Mouse (Mus musculus): ENCODE measurements around the gene Sytl4. TPM values are rescaled to one million over a fixed set of nuclear protein-coding genes. Genes with fewer than 3 reads are reported as not detected.

Sytl4 gene
- polyA plus RNA-seq, 1 experiment from 2014 or later = 2.3 TPM

GRCm38 (mm10) chrX:133921187-133921586 lies 60.4 kb downstream of the Sytl4 start:
- Histone ChIP-seq H3K4me2 (ENCODE audit: low read length) (no peak overlapping the region), H3K4me3 (replicated peaks; ENCODE audit: low read depth, low read length) (no peak overlapping the region), H3K27me3 (ENCODE audit: insufficient read depth, low read length) (no peaks in the 10 kb centered on the region), H3K9ac (ENCODE audit: low read depth, low read length) (no peak overlapping the region), H3K9me3 (replicated peaks; ENCODE audit: low read length) (no peaks in the 10 kb centered on the region), H3K36me3 (ENCODE audit: insufficient read depth, low read length) (no peaks in the 10 kb centered on the region), H3K27ac (no peak overlapping the region), H3K4me1 (replicated peaks; ENCODE audit: insufficient read depth, low read length) (no peaks in the 10 kb centered on the region)
- no peak for ATAC-seq (replicated peaks; ENCODE audit: low FRiP score, low read depth)
- WGBS = 76% methylated on average over 4 of the region's 4 CpGs
- TF ChIP-seq CTCF (IDR thresholded peaks at IDR 0.05; ENCODE audit: low read depth) = no peak
- no peak for DNase-seq (ENCODE audit: low spot score)

GRCm38 (mm10) chrX:133914219-133914618 lies 67.4 kb downstream of the Sytl4 start:
- H3K36me3 ChIP-seq (ENCODE audit: insufficient read depth, low read length) = no peaks in the 10 kb centered on the region
- WGBS = 42% methylated on average over 7 of the region's 7 CpGs
- H3K9me3 ChIP-seq (replicated peaks; ENCODE audit: low read length) = no peaks in the 10 kb centered on the region
- H3K27me3 ChIP-seq (ENCODE audit: insufficient read depth, low read length) = no peaks in the 10 kb centered on the region
- H3K4me2 ChIP-seq (ENCODE audit: low read length) = no peak overlapping the region
- no peak overlapping the region for H3K9ac ChIP-seq (ENCODE audit: low read depth, low read length)
- DNase-seq (ENCODE audit: low spot score) (peak; percentile 18), ATAC-seq (replicated peaks; ENCODE audit: low FRiP score, low read depth) (no peak)
- no peaks in the 10 kb centered on the region for H3K4me1 ChIP-seq (replicated peaks; ENCODE audit: insufficient read depth, low read length)
- H3K27ac ChIP-seq = no peak overlapping the region
- H3K4me3 ChIP-seq (replicated peaks; ENCODE audit: low read depth, low read length) = no peak overlapping the region
- no peak for TF ChIP-seq CTCF (IDR thresholded peaks at IDR 0.05; ENCODE audit: low read depth)

- no peak overlapping the region for H3K9ac ChIP-seq (ENCODE audit: low read depth, low read length)
- WGBS = 87% methylated on average over 3 of the region's 3 CpGs
- H3K27me3 ChIP-seq (ENCODE audit: insufficient read depth, low read length) = no peaks in the 10 kb centered on the region
- no peaks in the 10 kb centered on the region for H3K4me1 ChIP-seq (replicated peaks; ENCODE audit: insufficient read depth, low read length)
- DNase-seq (ENCODE audit: low spot score) (no peak), ATAC-seq (replicated peaks; ENCODE audit: low FRiP score, low read depth) (no peak)
- H3K4me2 ChIP-seq (ENCODE audit: low read length) = no peak overlapping the region
- no peak for TF ChIP-seq CTCF (IDR thresholded peaks at IDR 0.05; ENCODE audit: low read depth)
- no peak overlapping the region for H3K4me3 ChIP-seq (replicated peaks; ENCODE audit: low read depth, low read length)
- no peaks in the 10 kb centered on the region for H3K36me3 ChIP-seq (ENCODE audit: insufficient read depth, low read length)
- no peaks in the 10 kb centered on the region for H3K9me3 ChIP-seq (replicated peaks; ENCODE audit: low read length)
- no peak overlapping the region for H3K27ac ChIP-seq
Measured at GRCm38 (mm10) chrX:133913006-133913405, 68.6 kb downstream of the Sytl4 start.

GRCm38 (mm10) chrX:133911397-133912103 lies 70.1 kb downstream of the Sytl4 start:
- no peak overlapping the region for H3K27ac ChIP-seq
- no peak overlapping the region for H3K9ac ChIP-seq (ENCODE audit: low read depth, low read length)
- no peak overlapping the region for H3K4me2 ChIP-seq (ENCODE audit: low read length)
- ATAC-seq (replicated peaks; ENCODE audit: low FRiP score, low read depth) = no peak
- no peaks in the 10 kb centered on the region for H3K9me3 ChIP-seq (replicated peaks; ENCODE audit: low read length)
- WGBS = 60% methylated on average over 10 of the region's 10 CpGs
- no peaks in the 10 kb centered on the region for H3K4me1 ChIP-seq (replicated peaks; ENCODE audit: insufficient read depth, low read length)
- DNase-seq (ENCODE audit: low spot score) = peak; percentile 32
- no peaks in the 10 kb centered on the region for H3K36me3 ChIP-seq (ENCODE audit: insufficient read depth, low read length)
- no peak overlapping the region for H3K4me3 ChIP-seq (replicated peaks; ENCODE audit: low read depth, low read length)
- H3K27me3 ChIP-seq (ENCODE audit: insufficient read depth, low read length) = no peaks in the 10 kb centered on the region
- no peak for TF ChIP-seq CTCF (IDR thresholded peaks at IDR 0.05; ENCODE audit: low read depth)

- Histone ChIP-seq H3K27me3 (ENCODE audit: insufficient read depth, low read length) (no peaks in the 10 kb centered on the region), H3K4me3 (replicated peaks; ENCODE audit: low read depth, low read length) (no peak within 1 kb of the TSS), H3K4me2 (ENCODE audit: low read length) (no peak within 1 kb of the TSS), H3K36me3 (ENCODE audit: insufficient read depth, low read length) (no peaks in the 10 kb centered on the region), H3K27ac (no peak within 1 kb of the TSS), H3K9me3 (replicated peaks; ENCODE audit: low read length) (no peaks in the 10 kb centered on the region), H3K9ac (ENCODE audit: low read depth, low read length) (no peak within 1 kb of the TSS), H3K4me1 (replicated peaks; ENCODE audit: insufficient read depth, low read length) (no peaks in the 10 kb centered on the region)
- TF ChIP-seq CTCF (IDR thresholded peaks at IDR 0.05; ENCODE audit: low read depth) = no peak
- WGBS = 37% methylated on average over 3 of the region's 3 CpGs
- ATAC-seq (replicated peaks; ENCODE audit: low FRiP score, low read depth) (no peak), DNase-seq (ENCODE audit: low spot score) (peak; percentile 14)
Measured at GRCm38 (mm10) chrX:133908261-133908660, 73.4 kb downstream of the Sytl4 start, which contains the start of gene Srpx2. Srpx2 (plus strand) TSS chrX:133908426.

GRCm38 (mm10) chrX:133898014-133898542 lies 83.5 kb downstream of the Sytl4 start, which contains the start of gene Tspan6:
Tspan6 (minus strand) TSS chrX:133898429.
- DNase-seq (ENCODE audit: low spot score) (peak; percentile 91), ATAC-seq (replicated peaks; ENCODE audit: low FRiP score, low read depth) (peak; percentile 82)
- H3K4me1 ChIP-seq (replicated peaks; ENCODE audit: insufficient read depth, low read length) = no peaks in the 10 kb centered on the region
- H3K4me3 ChIP-seq (replicated peaks; ENCODE audit: low read depth, low read length) = peak within 1 kb of the TSS; percentile 51
- no peak within 1 kb of the TSS for H3K27ac ChIP-seq
- peak within 1 kb of the TSS; percentile 70 for H3K9ac ChIP-seq (ENCODE audit: low read depth, low read length)
- WGBS = 27% methylated on average over 33 of the region's 33 CpGs
- H3K4me2 ChIP-seq (ENCODE audit: low read length) = peak within 1 kb of the TSS; percentile 60
- H3K27me3 ChIP-seq (ENCODE audit: insufficient read depth, low read length) = no peaks in the 10 kb centered on the region
- peak; percentile 62 for TF ChIP-seq CTCF (IDR thresholded peaks at IDR 0.05; ENCODE audit: low read depth)
- no peaks in the 10 kb centered on the region for H3K9me3 ChIP-seq (replicated peaks; ENCODE audit: low read length)
- no peaks in the 10 kb centered on the region for H3K36me3 ChIP-seq (ENCODE audit: insufficient read depth, low read length)
